In genomic region chr17:34427597-34427996, GRCm38 (mm10) we compare ENCODE assay signal across 41 mouse cellular contexts. TPM values are rescaled to one million over a fixed set of nuclear protein-coding genes. Genes with fewer than 3 reads are reported as not detected.
A peak's percentile ranks its signal among the peaks of the same experiment; 100 is the strongest.
DNase-seq lines count a peak whose midpoint lies in the region; ATAC-seq lines count a peak whose summit lies in the region.
"Had no signal": no experiment of that assay in that cellular context is flagged by ENCODE, and none has a peak within 500 bp of the region (broad histone marks: within the 10 kb centered on the region; RNA-seq: fewer than 3 reads in every experiment).

No protein-coding gene starts in this region.

- intact Hi-C loops in heart, postnatal 10 days (cut with DNase I) = no loop called here

- no peak overlapping the region for H3K4me2 ChIP-seq in forebrain, embryonic 15.5 days (replicated peaks)
- H3K4me2 ChIP-seq: forebrain, embryonic 12.5 days; heart, embryonic 11.5 days; hindbrain, embryonic 14.5 days; liver, embryonic 12.5 days; midbrain, embryonic 12.5 days; neural tube, embryonic 12.5 days had no signal

- H3K36me3 ChIP-seq in forebrain, embryonic 15.5 days = no peaks in the 10 kb centered on the region
- H3K36me3 ChIP-seq: forebrain, embryonic 12.5 days; liver, embryonic 12.5 days; midbrain, embryonic 12.5 days; neural tube, embryonic 12.5 days had no signal

- peak; percentile 26 to 39 for DNase-seq in adrenal gland, adult (ENCODE audit: inconsistent age in 2 of 2, low spot score in 1 of 2)
- DNase-seq in adrenal gland, postnatal 10 days = no peak
- peak; percentile 65 for DNase-seq in heart, adult 11 months
- no peak for DNase-seq in heart, postnatal 10 days
- DNase-seq in right cerebral cortex, postnatal 25 days = peak; percentile 28
- no peak for DNase-seq in right cerebral cortex, postnatal 10 days (ENCODE audit: low spot score in 2 of 2)
- DNase-seq in cerebellum, adult 11 months = no peak
- DNase-seq: cerebellum, adult 2 months; cerebellum, postnatal 14 days; gastrocnemius, postnatal 25 days; heart, adult 18-20 months; heart, postnatal 4 days; kidney, postnatal 14 days; layer of hippocampus, adult 9-11 months; left cerebral cortex, postnatal 4 days; liver, postnatal 0 days; lung, postnatal 4 days; thymus, adult 2 months; thymus, postnatal 36 days had no signal

- no peaks in the 10 kb centered on the region for H3K9me3 ChIP-seq in forebrain, embryonic 15.5 days
- H3K9me3 ChIP-seq: forebrain, embryonic 12.5 days; liver, embryonic 12.5 days; megakaryocyte, embryonic 14.5 days; midbrain, embryonic 12.5 days; neural tube, embryonic 12.5 days had no signal

- H3K4me3 ChIP-seq in forebrain, embryonic 15.5 days = no peak overlapping the region
- H3K4me3 ChIP-seq: erythroblast, embryonic 14.5 days; forebrain, embryonic 12.5 days; liver, embryonic 12.5 days; megakaryocyte, embryonic 14.5 days; midbrain, embryonic 12.5 days; myocyte; neural tube, embryonic 12.5 days had no signal

- H3K27me3 ChIP-seq in forebrain, embryonic 15.5 days = no peaks in the 10 kb centered on the region
- H3K27me3 ChIP-seq: forebrain, embryonic 12.5 days; midbrain, embryonic 12.5 days; neural tube, embryonic 12.5 days had no signal

- H3K4me1 ChIP-seq in forebrain, embryonic 15.5 days = no peaks in the 10 kb centered on the region
- H3K4me1 ChIP-seq: forebrain, embryonic 12.5 days; liver, embryonic 12.5 days; megakaryocyte, embryonic 14.5 days; midbrain, embryonic 12.5 days; neural tube, embryonic 12.5 days had no signal

- H3K9ac ChIP-seq in forebrain, embryonic 15.5 days (replicated peaks) = no peak overlapping the region
- H3K9ac ChIP-seq: forebrain, embryonic 12.5 days; hindbrain, embryonic 14.5 days; liver, embryonic 12.5 days; liver, postnatal 0 days; midbrain, embryonic 12.5 days; neural tube, embryonic 12.5 days had no signal

- ATAC-seq in forebrain, embryonic 15.5 days (replicated peaks) = no peak
- ATAC-seq: activated CD4-positive, CD25-positive, alpha-beta regulatory T cell, adult 4 months; intestine, postnatal 0 days; liver, embryonic 12.5 days; liver, postnatal 0 days had no signal

- H3K27ac ChIP-seq in forebrain, embryonic 15.5 days (replicated peaks) = no peak overlapping the region
- H3K27ac ChIP-seq: forebrain, embryonic 12.5 days; hindbrain, embryonic 14.5 days; liver, embryonic 12.5 days; midbrain, embryonic 12.5 days; neural tube, embryonic 12.5 days had no signal

RNA-seq across cellular contexts. Expression of gene BC051142, which starts 29.0 kb away (rescaled TPM):
- 1 to 10 TPM; 1.5 to 3.6 TPM for total RNA-seq in adrenal gland, postnatal 10 days (2021)
- not detected for total RNA-seq in heart, postnatal 10 days (2021)
- polyA plus RNA-seq in forebrain, embryonic 15.5 days (2015; fragmentation: Nextera tagmentation; extraction: Ambion mirVana) = 1.5 and 3.3 TPM in 2 replicates
- total RNA-seq: gastrocnemius, adult 18-20 months; gastrocnemius, postnatal 25 days; heart, adult 18-20 months; heart, postnatal 4 days; MEL had no signal
- polyA plus RNA-seq: erythroblast, embryonic 14.5 days; heart, embryonic 11.5 days; heart, embryonic 16.5 days; myocyte had no signal

RNA-seq across cellular contexts. Expression of gene Btnl4, which starts 49.5 kb away (rescaled TPM):
- not detected for total RNA-seq in adrenal gland, postnatal 10 days (2021)
- not detected for total RNA-seq in heart, postnatal 10 days (2021)
- polyA plus RNA-seq in forebrain, embryonic 15.5 days (2015; fragmentation: Nextera tagmentation; extraction: Ambion mirVana) = not detected in 2 replicates
- total RNA-seq: gastrocnemius, adult 18-20 months; gastrocnemius, postnatal 25 days; heart, adult 18-20 months; heart, postnatal 4 days; left cerebral cortex, postnatal 4 days; MEL; midbrain, postnatal 0 days had no signal
- polyA plus RNA-seq: activated CD4-positive, CD25-positive, alpha-beta regulatory T cell, adult 4 months; brain, embryonic 14.5 days; cerebellum, adult 2 months; cortical plate, adult 2 months; embryonic facial prominence, embryonic 14.5 days; forebrain, embryonic 12.5 days; heart, embryonic 11.5 days; hindbrain, embryonic 14.5 days; kidney, embryonic 14.5 days; limb, embryonic 14.5 days; liver, embryonic 12.5 days; liver, postnatal 0 days; lung, embryonic 16.5 days; midbrain, embryonic 12.5 days; midbrain, postnatal 0 days; myocyte; neural tube, embryonic 12.5 days had no signal

RNA-seq across cellular contexts. Expression of gene Btnl1, which starts 50.7 kb away (rescaled TPM):
- total RNA-seq in adrenal gland, postnatal 10 days (2021) = not detected
- not detected for total RNA-seq in heart, postnatal 10 days (2021)
- not detected in 2 replicates for polyA plus RNA-seq in forebrain, embryonic 15.5 days (2015; fragmentation: Nextera tagmentation; extraction: Ambion mirVana)
- total RNA-seq: gastrocnemius, adult 18-20 months; gastrocnemius, postnatal 25 days; heart, adult 18-20 months; heart, postnatal 4 days; left cerebral cortex, postnatal 4 days; MEL; midbrain, postnatal 0 days had no signal
- polyA plus RNA-seq: activated CD4-positive, CD25-positive, alpha-beta regulatory T cell, adult 4 months; brain, embryonic 14.5 days; cerebellum, adult 2 months; cortical plate, adult 2 months; embryonic facial prominence, embryonic 14.5 days; erythroblast, embryonic 14.5 days; forebrain, embryonic 12.5 days; heart, embryonic 11.5 days; hindbrain, embryonic 14.5 days; kidney, embryonic 14.5 days; limb, embryonic 14.5 days; liver, embryonic 12.5 days; liver, postnatal 0 days; lung, embryonic 16.5 days; midbrain, embryonic 12.5 days; midbrain, postnatal 0 days; myocyte; neural tube, embryonic 12.5 days had no signal

Comparison
In these comparisons a context has a peak if more than half of its experiments do, and no peak if none do; other contexts are left out.
1. DNase-seq: peak in adrenal gland, adult (2 of 2), heart, adult 11 months (single experiment) and right cerebral cortex, postnatal 25 days (single experiment); none in adrenal gland, postnatal 10 days (single experiment), heart, postnatal 10 days (0 of 2), right cerebral cortex, postnatal 10 days (0 of 2) and cerebellum, adult 11 months (single experiment).